Mouse (Mus musculus): Measurements from ENCODE around the gene Ciao2a. TPM values are rescaled to one million over a fixed set of nuclear protein-coding genes. Genes with fewer than 3 reads are reported as not detected.

The Ciao2a gene
- polyA plus RNA-seq, 1 experiment, result 19.6 TPM

DNA sequence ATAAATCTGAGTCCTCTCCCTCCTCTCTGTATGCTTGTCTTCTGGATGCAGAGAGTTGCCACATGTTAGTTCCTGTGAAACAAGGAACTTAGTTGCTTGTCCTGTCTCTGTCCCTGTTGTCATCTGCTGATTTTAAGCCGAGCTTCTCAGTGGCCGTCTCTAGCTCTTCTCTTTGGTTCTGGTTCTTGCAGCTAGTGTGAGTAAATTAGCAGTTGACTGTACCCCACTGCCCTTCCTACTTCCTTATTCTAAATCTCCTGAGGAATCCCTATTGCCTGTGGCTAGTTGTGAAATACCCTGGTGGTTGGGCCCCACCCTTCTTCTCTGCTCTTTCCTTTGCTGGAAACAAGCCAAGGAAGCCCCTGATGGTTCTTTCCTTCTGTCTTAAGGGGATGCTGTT is 5.1 kb downstream of the Ciao2a start:
- no peak for TF ChIP-seq GATA1 (IDR thresholded peaks at IDR 0.05; ENCODE audit: low read length)

- TF ChIP-seq GATA1 (IDR thresholded peaks at IDR 0.05; ENCODE audit: low read length), result no peak
Observed at GRCm38 (mm10) chr9:66135967-66136366, 9.6 kb downstream of the Ciao2a start.

DNA sequence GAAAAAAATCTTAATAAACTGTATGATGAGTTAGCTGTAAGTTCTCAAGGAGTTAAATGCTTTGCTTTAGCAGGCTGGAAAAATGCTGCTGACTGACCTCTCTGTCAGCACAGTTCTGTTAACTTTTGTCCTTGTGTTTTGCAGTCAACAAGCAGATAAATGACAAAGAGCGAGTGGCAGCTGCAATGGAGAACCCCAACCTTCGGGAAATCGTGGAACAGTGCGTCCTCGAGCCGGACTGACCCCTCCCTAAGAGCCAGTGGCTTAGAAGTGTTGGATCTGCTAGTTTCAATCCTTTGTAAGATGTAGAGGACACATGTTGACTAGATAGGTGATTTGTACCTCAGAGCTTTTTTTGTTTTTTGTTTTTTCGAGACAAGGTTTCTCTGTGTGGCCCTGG is 11.8 kb downstream of the Ciao2a start:
- no peak for TF ChIP-seq GATA1 (IDR thresholded peaks at IDR 0.05; ENCODE audit: low read length)

DNA sequence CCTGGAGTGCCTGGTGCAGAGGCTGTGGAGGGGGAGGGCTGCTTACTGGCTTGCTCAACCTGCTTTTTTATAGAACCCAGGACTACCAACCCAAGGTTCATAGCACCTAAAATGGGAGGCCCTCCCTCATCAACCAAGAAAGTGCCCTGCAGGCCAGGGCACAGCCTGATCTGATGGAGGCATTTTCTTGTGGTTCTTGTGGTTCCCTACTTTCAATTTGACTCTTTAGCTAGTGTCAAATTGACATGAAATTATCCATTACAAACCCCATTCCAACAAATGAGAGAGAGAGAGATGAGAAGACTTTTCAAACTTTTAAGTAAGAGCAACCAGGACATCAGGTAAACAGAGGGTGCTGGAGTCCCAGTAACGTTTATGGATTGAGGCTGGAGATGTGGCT is 15.9 kb downstream of the Ciao2a start:
- TF ChIP-seq GATA1 (IDR thresholded peaks at IDR 0.05; ENCODE audit: low read length), result no peak

DNA sequence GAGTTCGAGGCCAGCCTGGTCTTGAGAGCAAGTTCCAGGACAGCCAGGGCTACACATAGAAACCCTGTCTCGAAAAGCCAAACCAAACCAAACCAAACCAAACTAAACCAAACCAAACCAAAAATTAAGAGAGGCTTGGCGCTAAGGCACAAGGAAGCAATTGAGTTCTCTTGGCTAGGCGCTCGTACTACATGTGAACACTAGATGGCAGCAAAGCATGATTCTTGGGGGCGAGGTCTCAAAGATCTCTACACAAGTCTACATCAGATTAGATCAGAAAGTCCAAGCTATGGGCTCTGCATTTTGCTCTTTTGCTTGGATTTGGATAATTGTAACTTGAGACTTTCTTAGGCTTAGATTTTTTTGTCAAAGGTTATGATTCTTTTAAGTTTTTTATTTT is 17.8 kb downstream of the Ciao2a start:
- TF ChIP-seq GATA1 (IDR thresholded peaks at IDR 0.05; ENCODE audit: low read length), result no peak

DNA sequence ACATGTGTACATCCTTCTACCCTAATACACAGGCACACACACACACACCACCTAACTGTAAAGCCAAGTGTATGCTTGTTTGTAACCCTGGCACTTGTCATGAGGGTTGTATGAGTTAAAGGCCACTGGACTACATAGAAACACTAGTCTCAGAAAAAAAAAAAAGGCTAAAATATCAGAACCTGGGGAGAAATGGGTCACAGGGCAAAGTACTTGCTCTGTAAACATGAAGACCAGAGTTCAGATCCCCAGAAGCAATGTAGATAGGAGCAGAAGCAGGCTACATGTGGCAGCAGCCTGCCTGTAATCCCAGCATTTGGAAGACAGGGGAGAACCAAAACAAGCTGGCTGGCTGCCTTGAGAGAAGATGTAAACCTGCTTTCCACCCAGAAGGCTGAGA is 19.7 kb downstream of the Ciao2a start:
- no peak for TF ChIP-seq GATA1 (IDR thresholded peaks at IDR 0.05; ENCODE audit: low read length)

- TF ChIP-seq GATA1 (IDR thresholded peaks at IDR 0.05; ENCODE audit: low read length), result no peak
Observed at GRCm38 (mm10) chr9:66152011-66152410, 25.6 kb downstream of the Ciao2a start.

DNA sequence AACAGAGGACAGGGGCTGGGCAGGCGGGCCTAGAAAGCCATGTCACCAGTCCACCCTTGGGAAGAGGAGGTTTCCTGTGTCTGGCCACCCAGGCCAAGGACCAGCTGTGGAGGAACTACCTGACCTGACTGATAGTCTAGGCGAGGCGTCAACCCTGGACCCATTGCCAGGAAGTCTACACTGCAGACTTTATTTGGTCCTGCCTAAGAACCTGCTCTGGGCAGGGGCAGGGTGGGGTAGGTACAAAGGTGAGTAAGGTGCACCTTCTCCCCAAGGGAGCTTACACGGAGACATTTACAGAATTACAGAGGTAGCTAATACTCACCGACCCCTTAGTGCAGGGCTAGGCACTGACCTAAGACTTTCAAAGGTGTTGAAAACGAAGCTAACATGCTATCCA is 27.2 kb downstream of the Ciao2a start:
- TF ChIP-seq GATA1 (IDR thresholded peaks at IDR 0.05; ENCODE audit: low read length), result no peak

DNA sequence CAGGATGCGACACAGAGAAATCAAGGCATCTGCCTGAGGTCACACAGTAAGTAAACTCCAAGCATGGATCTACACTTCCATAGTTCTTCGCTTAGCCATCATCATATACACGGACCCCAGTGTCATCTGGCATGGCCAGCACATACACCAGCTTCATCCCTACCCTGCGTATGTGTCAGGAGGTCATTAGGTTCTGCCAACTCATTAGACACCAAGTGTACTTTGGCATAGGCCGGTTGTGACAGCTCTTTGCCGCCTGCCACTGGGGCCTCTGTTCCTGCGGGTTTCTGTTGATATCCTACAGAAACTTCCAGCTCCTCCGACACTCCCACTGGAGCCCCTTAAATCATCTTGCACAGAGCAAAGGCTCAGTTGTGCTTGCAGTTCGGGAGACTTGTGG is 27.6 kb downstream of the Ciao2a start:
- TF ChIP-seq GATA1 (IDR thresholded peaks at IDR 0.05; ENCODE audit: low read length), result no peak

DNA sequence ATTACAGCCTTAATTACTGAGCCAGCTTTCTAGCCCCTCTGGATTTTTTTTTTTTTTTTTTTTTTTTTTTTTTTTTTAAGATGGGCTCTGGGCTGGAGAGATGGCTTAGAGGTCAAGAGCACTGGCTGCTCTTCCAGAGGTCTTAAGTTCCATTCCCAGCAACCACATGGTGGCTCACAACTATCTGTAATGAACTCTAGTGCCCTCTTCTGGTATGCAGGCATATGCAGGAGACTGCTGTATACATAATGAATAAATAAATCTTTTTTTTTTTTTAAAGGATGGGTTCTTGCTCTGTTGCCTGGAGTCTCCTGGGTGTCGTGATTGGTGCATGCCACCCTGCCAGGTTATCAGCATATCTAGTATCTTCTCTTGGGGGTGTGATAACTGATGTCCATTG is 29.1 kb downstream of the Ciao2a start:
- no peak for TF ChIP-seq GATA1 (IDR thresholded peaks at IDR 0.05; ENCODE audit: low read length)

- no peak for TF ChIP-seq GATA1 (IDR thresholded peaks at IDR 0.05; ENCODE audit: low read length)
Observed at GRCm38 (mm10) chr9:66157958-66158830, 31.8 kb downstream of the Ciao2a start, which contains the start of gene Dapk2. Gene Dapk2, plus strand, starts transcription at chr9:66158223.

DNA sequence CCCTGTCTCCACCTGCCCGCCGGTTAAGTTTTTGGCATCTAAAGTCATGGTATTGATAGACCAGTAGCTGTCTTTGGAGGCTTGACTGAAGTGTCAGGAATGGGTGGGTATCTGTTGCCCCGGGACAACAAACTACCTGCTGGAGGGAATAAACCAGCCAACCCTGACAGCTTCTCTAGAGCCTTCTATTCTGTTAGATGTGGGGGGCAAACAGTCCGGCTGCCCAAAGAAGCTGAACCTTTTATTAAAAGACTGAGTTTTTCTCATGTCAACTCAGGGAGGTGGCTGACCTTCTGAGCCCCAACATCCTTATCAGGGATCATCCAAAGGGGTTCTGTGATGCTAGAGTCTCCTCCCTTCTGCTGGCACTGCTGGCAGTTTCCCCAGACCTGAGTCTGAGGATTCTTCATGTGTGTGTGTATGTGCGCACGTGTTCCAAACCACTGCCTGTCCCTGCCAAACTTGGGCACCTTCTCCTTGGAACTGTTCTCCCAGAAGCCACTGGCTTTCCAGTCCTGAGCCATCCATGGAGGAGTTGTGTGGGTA is 32.5 kb downstream of the Ciao2a start:
- no peak for TF ChIP-seq GATA1 (IDR thresholded peaks at IDR 0.05; ENCODE audit: low read length)

DNA sequence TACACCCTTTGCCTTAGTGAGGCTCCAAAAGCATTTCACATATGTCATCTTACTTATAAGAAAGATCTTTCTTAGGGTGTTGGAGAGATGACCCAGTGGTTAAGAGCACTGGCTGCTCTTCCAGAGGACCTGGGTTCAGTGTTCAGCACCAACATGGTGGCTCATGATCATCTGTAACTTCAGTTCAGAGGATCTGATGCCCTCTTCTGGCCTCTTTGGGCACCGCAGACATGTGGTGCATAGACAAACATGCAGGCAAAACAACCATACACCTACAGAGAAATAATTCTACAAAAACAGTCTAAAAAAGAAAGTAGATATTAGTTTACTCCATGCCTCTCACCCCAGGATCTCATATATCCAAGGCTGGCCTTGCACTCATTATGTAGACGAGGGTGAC is 33.7 kb downstream of the Ciao2a start:
- no peak for TF ChIP-seq GATA1 (IDR thresholded peaks at IDR 0.05; ENCODE audit: low read length)

GRCm38 (mm10) chr9:66162995-66163394 is 36.6 kb downstream of the Ciao2a start:
- no peak for TF ChIP-seq GATA1 (IDR thresholded peaks at IDR 0.05; ENCODE audit: low read length)

DNA sequence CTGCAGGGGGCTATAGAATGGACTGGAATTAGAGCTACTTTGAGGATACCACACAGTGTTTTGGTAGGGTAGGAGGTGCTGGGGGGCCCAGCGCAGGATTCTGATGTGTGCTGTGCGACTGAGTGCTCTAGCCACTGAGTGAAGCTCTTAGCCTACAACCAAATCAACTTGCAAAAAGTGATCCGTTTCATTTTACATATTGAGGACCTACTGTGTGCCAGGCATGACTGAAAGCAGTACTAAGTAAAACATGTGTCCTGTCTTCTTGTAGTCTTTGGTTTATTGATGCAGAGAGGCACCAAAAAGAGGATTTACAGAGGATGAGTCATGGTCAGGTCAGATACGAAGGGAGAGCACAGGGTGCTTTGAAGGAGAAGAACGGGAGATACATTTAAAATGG is 40.8 kb downstream of the Ciao2a start:
- no peak for TF ChIP-seq GATA1 (IDR thresholded peaks at IDR 0.05; ENCODE audit: low read length)

- TF ChIP-seq GATA1 (IDR thresholded peaks at IDR 0.05; ENCODE audit: low read length), result no peak
Observed at GRCm38 (mm10) chr9:66168233-66168632, 41.8 kb downstream of the Ciao2a start.

DNA sequence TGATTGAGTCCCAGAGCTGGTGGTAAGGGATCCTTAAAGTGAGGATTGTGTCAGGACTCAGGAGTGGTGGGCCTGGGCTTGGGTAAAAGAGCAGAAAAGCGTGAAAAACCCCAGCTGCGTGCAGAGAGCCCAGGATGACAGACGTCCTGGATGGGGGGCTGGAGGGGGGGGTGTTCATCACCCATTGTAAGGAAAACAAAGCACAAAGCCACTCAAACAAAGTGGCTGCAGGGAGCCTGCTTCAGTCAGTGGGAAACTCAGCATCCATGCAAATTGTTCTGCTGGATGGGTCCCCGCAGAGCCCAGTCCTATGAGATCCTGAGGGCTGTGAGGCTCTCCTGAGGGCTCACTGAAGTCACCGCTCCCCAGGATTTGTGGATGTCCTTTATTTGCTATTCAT is 44.1 kb downstream of the Ciao2a start:
- TF ChIP-seq GATA1 (IDR thresholded peaks at IDR 0.05; ENCODE audit: low read length), result no peak

Measured in G1E-ER4 (cell line).